23 mouse cellular contexts compared by ENCODE assay signal in genomic region chr2:134591081-134591694, GRCm38 (mm10). TPM values are rescaled to one million over a fixed set of nuclear protein-coding genes. Genes with fewer than 3 reads are reported as not detected.
DNase-seq lines count a peak whose midpoint lies in the region; ATAC-seq and TF ChIP-seq lines count a peak whose summit lies in the region.
"Had no signal": no experiment of that assay in that cellular context is flagged by ENCODE, and none has a peak within 500 bp of the region (broad histone marks: within the 10 kb centered on the region; RNA-seq: fewer than 3 reads in every experiment).

No protein-coding gene starts in this region.

- H3K27ac ChIP-seq in hindbrain, embryonic 11.5 days (ENCODE audit: low read depth, low read length), result no peak overlapping the region
- H3K27ac ChIP-seq in hindbrain, embryonic 10.5 days, result no peak overlapping the region
- no peak overlapping the region for H3K27ac ChIP-seq in midbrain, embryonic 11.5 days (ENCODE audit: low read depth, low read length)
- no peak overlapping the region for H3K27ac ChIP-seq in midbrain, embryonic 10.5 days (replicated peaks)
- H3K27ac ChIP-seq in hindbrain, postnatal 0 days, result no peak overlapping the region
- no peak overlapping the region for H3K27ac ChIP-seq in midbrain, embryonic 13.5 days
- H3K27ac ChIP-seq: embryonic facial prominence, embryonic 15.5 days; forebrain, embryonic 10.5 days; gastrocnemius, adult 2 months; heart, embryonic 13.5 days had no signal

- 93% methylated on average over 6 of the region's 6 CpGs for WGBS in hindbrain, embryonic 11.5 days
- WGBS in hindbrain, embryonic 10.5 days, result 90% methylated on average over 6 of the region's 6 CpGs
- WGBS in midbrain, embryonic 11.5 days, result 94% methylated on average over 6 of the region's 6 CpGs
- WGBS in midbrain, embryonic 10.5 days, result 93% methylated on average over 6 of the region's 6 CpGs
- 93% methylated on average over 6 of the region's 6 CpGs for WGBS in hindbrain, postnatal 0 days
- WGBS in midbrain, embryonic 13.5 days, result 98% methylated on average over 6 of the region's 6 CpGs

- no peaks in the 10 kb centered on the region for H3K9me3 ChIP-seq in hindbrain, embryonic 11.5 days (ENCODE audit: control insufficient read depth, low read length)
- no peaks in the 10 kb centered on the region for H3K9me3 ChIP-seq in hindbrain, embryonic 10.5 days
- no peaks in the 10 kb centered on the region for H3K9me3 ChIP-seq in midbrain, embryonic 11.5 days (ENCODE audit: control insufficient read depth, low read length)
- peaks cover 3% of the 10 kb centered on the region; the same call in 1 of the 2 replicates for H3K9me3 ChIP-seq in midbrain, embryonic 10.5 days (replicated peaks)
- H3K9me3 ChIP-seq in hindbrain, postnatal 0 days (ENCODE audit: low read length), result no peaks in the 10 kb centered on the region
- H3K9me3 ChIP-seq in midbrain, embryonic 13.5 days, result no peaks in the 10 kb centered on the region
- H3K9me3 ChIP-seq: embryonic facial prominence, embryonic 15.5 days; forebrain, embryonic 10.5 days had no signal

- TF ChIP-seq CTCF in hindbrain, postnatal 0 days (IDR thresholded peaks at IDR 0.05; ENCODE audit: low read depth), result no peak

- H3K4me1 ChIP-seq in hindbrain, embryonic 11.5 days (replicated peaks; ENCODE audit: control insufficient read depth, insufficient read depth, low read length), result no peaks in the 10 kb centered on the region
- H3K4me1 ChIP-seq in hindbrain, embryonic 10.5 days (replicated peaks), result no peaks in the 10 kb centered on the region
- no peaks in the 10 kb centered on the region for H3K4me1 ChIP-seq in midbrain, embryonic 11.5 days (ENCODE audit: control insufficient read depth, insufficient read depth, low read length)
- 0 out of 2 replicates have a peak, but pooled peaks cover 3% of the 10 kb centered on the region for H3K4me1 ChIP-seq in midbrain, embryonic 10.5 days
- H3K4me1 ChIP-seq in hindbrain, postnatal 0 days (ENCODE audit: insufficient read depth, low read length), result no peaks in the 10 kb centered on the region
- H3K4me1 ChIP-seq in midbrain, embryonic 13.5 days (replicated peaks), result no peaks in the 10 kb centered on the region
- H3K4me1 ChIP-seq: embryonic facial prominence, embryonic 15.5 days; forebrain, embryonic 10.5 days; heart, embryonic 13.5 days had no signal

- H3K9ac ChIP-seq in hindbrain, embryonic 11.5 days (ENCODE audit: low read depth, low read length), result no peak overlapping the region
- no peak overlapping the region for H3K9ac ChIP-seq in midbrain, embryonic 11.5 days (ENCODE audit: low read length)
- H3K9ac ChIP-seq in hindbrain, postnatal 0 days (replicated peaks; ENCODE audit: low read length), result no peak overlapping the region
- H3K9ac ChIP-seq in midbrain, embryonic 13.5 days (replicated peaks), result no peak overlapping the region
- H3K9ac ChIP-seq: embryonic facial prominence, embryonic 15.5 days; heart, embryonic 13.5 days had no signal

- no peak overlapping the region for H3K4me2 ChIP-seq in hindbrain, embryonic 11.5 days (replicated peaks; ENCODE audit: low read depth, low read length)
- no peak overlapping the region for H3K4me2 ChIP-seq in midbrain, embryonic 11.5 days
- H3K4me2 ChIP-seq in hindbrain, postnatal 0 days (ENCODE audit: low read depth, low read length), result no peak overlapping the region
- H3K4me2 ChIP-seq in midbrain, embryonic 13.5 days (replicated peaks), result no peak overlapping the region
- H3K4me2 ChIP-seq: embryonic facial prominence, embryonic 15.5 days; heart, embryonic 13.5 days had no signal

- ATAC-seq in hindbrain, embryonic 11.5 days (ENCODE audit: low FRiP score), result peak; percentile 22; the same call in 1 of the 2 replicates
- 0 out of 2 replicates have a peak, but pooled peaks have one; percentile 35 for ATAC-seq in midbrain, embryonic 11.5 days (ENCODE audit: low FRiP score)
- ATAC-seq in hindbrain, postnatal 0 days, result peak; percentile 12; the same call in 1 of the 2 replicates
- ATAC-seq in midbrain, embryonic 13.5 days, result peak; percentile 40; the same call in 1 of the 2 replicates

- no peak for DNase-seq in hindbrain, embryonic 11.5 days (ENCODE audit: low spot score)
- DNase-seq in hindbrain, embryonic 10.5 days (ENCODE audit: low spot score), result no peak
- DNase-seq in midbrain, embryonic 11.5 days (ENCODE audit: low spot score, missing footprints), result no peak
- no peak for DNase-seq in midbrain, embryonic 10.5 days (ENCODE audit: low spot score)
- DNase-seq in hindbrain, postnatal 0 days (ENCODE audit: low spot score), result no peak
- DNase-seq in thymus, postnatal 25 days, result no peak
- no peak for DNase-seq in spleen, adult 18-20 months
- DNase-seq: adrenal gland, adult 2 months; adrenal gland, postnatal 25 days; cerebellum, adult 18-20 months; embryo, embryonic 11 days; gastrocnemius, adult 2 months; gastrocnemius, postnatal 25 days; heart, postnatal 36 days had no signal

- H3K36me3 ChIP-seq in hindbrain, embryonic 11.5 days (ENCODE audit: control insufficient read depth, insufficient read depth, low read length), result no peaks in the 10 kb centered on the region
- H3K36me3 ChIP-seq in hindbrain, embryonic 10.5 days, result 0 out of 2 replicates have a peak, but pooled peaks cover 2% of the 10 kb centered on the region
- H3K36me3 ChIP-seq in midbrain, embryonic 11.5 days (ENCODE audit: control insufficient read depth, insufficient read depth, low read length), result no peaks in the 10 kb centered on the region
- H3K36me3 ChIP-seq in midbrain, embryonic 10.5 days, result 0 out of 2 replicates have a peak, but pooled peaks cover 9% of the 10 kb centered on the region
- no peaks in the 10 kb centered on the region for H3K36me3 ChIP-seq in hindbrain, postnatal 0 days (ENCODE audit: insufficient read depth, low read length)
- H3K36me3 ChIP-seq in midbrain, embryonic 13.5 days, result peaks cover 12% of the 10 kb centered on the region

- H3K4me3 ChIP-seq in hindbrain, embryonic 11.5 days (ENCODE audit: low read depth, low read length), result no peak overlapping the region
- H3K4me3 ChIP-seq in hindbrain, embryonic 10.5 days, result no peak overlapping the region
- no peak overlapping the region for H3K4me3 ChIP-seq in midbrain, embryonic 11.5 days (ENCODE audit: low read depth, low read length)
- H3K4me3 ChIP-seq in midbrain, embryonic 10.5 days, result no peak overlapping the region
- H3K4me3 ChIP-seq in hindbrain, postnatal 0 days (ENCODE audit: low read length), result no peak overlapping the region
- H3K4me3 ChIP-seq in midbrain, embryonic 13.5 days (replicated peaks), result no peak overlapping the region
- H3K4me3 ChIP-seq: embryonic facial prominence, embryonic 15.5 days; erythroblast, embryonic 14.5 days; forebrain, embryonic 10.5 days; gastrocnemius, adult 2 months; heart, embryonic 13.5 days had no signal

- no peaks in the 10 kb centered on the region for H3K27me3 ChIP-seq in hindbrain, embryonic 11.5 days (ENCODE audit: control insufficient read depth, insufficient read depth, low read length)
- H3K27me3 ChIP-seq in hindbrain, embryonic 10.5 days (ENCODE audit: insufficient read depth, poor library complexity, severe bottlenecking), result no peaks in the 10 kb centered on the region
- no peaks in the 10 kb centered on the region for H3K27me3 ChIP-seq in midbrain, embryonic 11.5 days (ENCODE audit: control insufficient read depth, insufficient read depth, low read length)
- H3K27me3 ChIP-seq in midbrain, embryonic 10.5 days (ENCODE audit: low read depth, poor library complexity, severe bottlenecking), result no peaks in the 10 kb centered on the region
- no peaks in the 10 kb centered on the region for H3K27me3 ChIP-seq in hindbrain, postnatal 0 days (ENCODE audit: insufficient read depth, low read length)
- no peaks in the 10 kb centered on the region; the same call in 1 of the 2 replicates for H3K27me3 ChIP-seq in midbrain, embryonic 13.5 days
- H3K27me3 ChIP-seq: embryonic facial prominence, embryonic 15.5 days; heart, embryonic 13.5 days had no signal

RNA-seq across cellular contexts. Expression of gene Hao1, which starts 37.0 kb away (rescaled TPM):
- polyA plus RNA-seq in hindbrain, embryonic 11.5 days (2014; fragmentation: Nextera tagmentation; extraction: Ambion mirVana), result not detected in 2 replicates
- polyA plus RNA-seq in hindbrain, embryonic 10.5 days (2016; fragmentation: Nextera tagmentation; extraction: Ambion mirVana), result not detected in 2 replicates
- not detected in 2 replicates for polyA plus RNA-seq in midbrain, embryonic 11.5 days (2014; fragmentation: Nextera tagmentation; extraction: Ambion mirVana)
- polyA plus RNA-seq in midbrain, embryonic 10.5 days (2016; fragmentation: Nextera tagmentation; extraction: Ambion mirVana), result not detected in 2 replicates
- 0.25 TPM in 1 of 2 replicates, not detected in the other for total RNA-seq in hindbrain, postnatal 0 days (2014; rRNA removed)
- 0.09 and 0.30 TPM in 2 replicates for polyA plus RNA-seq in hindbrain, postnatal 0 days (2015; fragmentation: Nextera tagmentation; extraction: Ambion mirVana)
- not detected in 2 replicates for polyA plus RNA-seq in midbrain, embryonic 13.5 days (2015; fragmentation: Nextera tagmentation; extraction: Ambion mirVana)
- total RNA-seq: common myeloid progenitor, adult 5-6 weeks; ES-E14; gastrocnemius, adult 2 months; gastrocnemius, postnatal 25 days; granulocyte monocyte progenitor cell, adult 5-6 weeks; heart, postnatal 36 days had no signal
- polyA plus RNA-seq: adrenal gland, adult 2 months; embryonic facial prominence, embryonic 11.5 days; embryonic facial prominence, embryonic 15.5 days; erythroblast, embryonic 14.5 days; forebrain, embryonic 10.5 days; heart, embryonic 13.5 days had no signal

RNA-seq across cellular contexts. Expression of gene Tmx4, which starts 52.8 kb away (rescaled TPM):
- 49.8 and 50.6 TPM in 2 replicates for polyA plus RNA-seq in hindbrain, embryonic 11.5 days (2014; fragmentation: Nextera tagmentation; extraction: Ambion mirVana)
- 22.5 and 31.5 TPM in 2 replicates for polyA plus RNA-seq in hindbrain, embryonic 10.5 days (2016; fragmentation: Nextera tagmentation; extraction: Ambion mirVana)
- 48.9 and 56.3 TPM in 2 replicates for polyA plus RNA-seq in midbrain, embryonic 11.5 days (2014; fragmentation: Nextera tagmentation; extraction: Ambion mirVana)
- polyA plus RNA-seq in midbrain, embryonic 10.5 days (2016; fragmentation: Nextera tagmentation; extraction: Ambion mirVana), result 23.6 and 38.5 TPM in 2 replicates
- total RNA-seq in hindbrain, postnatal 0 days (2014; rRNA removed), result 116 and 123 TPM in 2 replicates
- 77.4 and 81.3 TPM in 2 replicates for polyA plus RNA-seq in hindbrain, postnatal 0 days (2015; fragmentation: Nextera tagmentation; extraction: Ambion mirVana)
- polyA plus RNA-seq in midbrain, embryonic 13.5 days (2015; fragmentation: Nextera tagmentation; extraction: Ambion mirVana), result 97.4 and 109 TPM in 2 replicates
